Mouse (Mus musculus) lung, adult 2 months (tissue): ENCODE results near the gene Fhl3.

Experiments
- CTCF ChIP-seq: fragments of 200-500 bp; IDR thresholded peaks from 2 replicates; pipeline ENCODE4 v1.5.1; 2011; ENCODE audit warnings: mild to moderate bottlenecking, low read length, control low read depth; ENCODE audit not compliant: insufficient read depth
- POLR2A ChIP-seq: fragments of 200-500 bp; IDR thresholded peaks from 2 replicates; pipeline ENCODE4 v1.6.1; 2011; ENCODE audit warnings: low read depth, mild to moderate bottlenecking, control low read depth, low read length, borderline replicate concordance; ENCODE audit errors: extremely low read depth

- TF ChIP-seq POLR2A (no peak), CTCF (no peak)
Observed at GRCm38 (mm10) chr4:124685897-124686402, 14.6 kb upstream of the Fhl3 start.
